Mouse (Mus musculus) T-helper 1 cell (primary cell): Measurements from ENCODE around the gene Plekho1.

Experiments used
- in situ Hi-C: fragments of 300-600 bp; cut with MboI, MseI; formaldehyde crosslinking; loops from one replicate; pipeline ENCODE4 v1.15.1; 2025; ENCODE audit warnings: high pct_unique_total_duplicates

The Plekho1 gene

GRCm38 (mm10) chr3:96012805-96013204 is 17.0 kb upstream of the Plekho1 start:
- in situ Hi-C loops = no loop called here

GRCm38 (mm10) chr3:96008463-96008862 is 12.7 kb upstream of the Plekho1 start:
- in situ Hi-C loops = no loop called here

- in situ Hi-C loops = no loop called here
These were observed 5.8 kb upstream of the Plekho1 start for GRCm38 (mm10) chr3:96001560-96001959.

- in situ Hi-C loops = no loop called here
These were observed 5.2 kb upstream of the Plekho1 start for GRCm38 (mm10) chr3:96000921-96001501.

GRCm38 (mm10) chr3:96000080-96000632 is 4.4 kb upstream of the Plekho1 start:
- in situ Hi-C loops = no loop called here

- in situ Hi-C loops = no loop called here
These were observed 3.7 kb upstream of the Plekho1 start for GRCm38 (mm10) chr3:95999308-96000079.

GRCm38 (mm10) chr3:95997203-95997721 is 1.5 kb upstream of the Plekho1 start:
- in situ Hi-C loops = no loop called here

GRCm38 (mm10) chr3:95996451-95997073 is 761 bp upstream of the Plekho1 start:
- in situ Hi-C loops = no loop called here

GRCm38 (mm10) chr3:95994975-95995801 is 613 bp downstream of the Plekho1 start:
- in situ Hi-C loops = no loop called here

- in situ Hi-C loops = no loop called here
These were observed 1.4 kb downstream of the Plekho1 start for GRCm38 (mm10) chr3:95994381-95994846.

- in situ Hi-C loops = no loop called here
These were observed 1.9 kb downstream of the Plekho1 start for GRCm38 (mm10) chr3:95993881-95994280.

GRCm38 (mm10) chr3:95992990-95993603 is 2.7 kb downstream of the Plekho1 start:
- in situ Hi-C loops = no loop called here

- in situ Hi-C loops = no loop called here
These were observed 5.3 kb downstream of the Plekho1 start for GRCm38 (mm10) chr3:95990413-95990941.

GRCm38 (mm10) chr3:95988969-95989368 is 6.8 kb downstream of the Plekho1 start:
- in situ Hi-C loops = no loop called here

- in situ Hi-C loops = no loop called here
These were observed 7.7 kb downstream of the Plekho1 start for GRCm38 (mm10) chr3:95988138-95988537.

GRCm38 (mm10) chr3:95987386-95988110 is 8.3 kb downstream of the Plekho1 start:
- in situ Hi-C loops = no loop called here

GRCm38 (mm10) chr3:95986984-95987383 is 8.8 kb downstream of the Plekho1 start:
- in situ Hi-C loops = no loop called here

GRCm38 (mm10) chr3:95986001-95986622 is 9.7 kb downstream of the Plekho1 start:
- in situ Hi-C loops = no loop called here

GRCm38 (mm10) chr3:95985209-95986000 is 10.4 kb downstream of the Plekho1 start:
- in situ Hi-C loops = no loop called here
